Mouse (Mus musculus) brain, embryonic 14.5 days (tissue): Measurements from ENCODE around the gene Prpf8.

ENCODE experiments used
- CTCF ChIP-seq: fragments of 200-500 bp; IDR thresholded peaks from 2 replicates; pipeline ENCODE4 v1.5.1; 2012; ENCODE audit warnings: inconsistent platforms, mild to moderate bottlenecking, moderate library complexity, borderline replicate concordance; ENCODE audit not compliant: insufficient read depth, insufficient read length; ENCODE audit errors: extremely low read depth
- POLR2A ChIP-seq: fragments of 200-500 bp; IDR thresholded peaks from 2 replicates; pipeline ENCODE4 v1.6.1; 2012; ENCODE audit warnings: mild to moderate bottlenecking, inconsistent platforms, borderline replicate concordance; ENCODE audit not compliant: poor library complexity, insufficient read depth, insufficient read length, severe bottlenecking; ENCODE audit errors: extremely low read depth

DNA sequence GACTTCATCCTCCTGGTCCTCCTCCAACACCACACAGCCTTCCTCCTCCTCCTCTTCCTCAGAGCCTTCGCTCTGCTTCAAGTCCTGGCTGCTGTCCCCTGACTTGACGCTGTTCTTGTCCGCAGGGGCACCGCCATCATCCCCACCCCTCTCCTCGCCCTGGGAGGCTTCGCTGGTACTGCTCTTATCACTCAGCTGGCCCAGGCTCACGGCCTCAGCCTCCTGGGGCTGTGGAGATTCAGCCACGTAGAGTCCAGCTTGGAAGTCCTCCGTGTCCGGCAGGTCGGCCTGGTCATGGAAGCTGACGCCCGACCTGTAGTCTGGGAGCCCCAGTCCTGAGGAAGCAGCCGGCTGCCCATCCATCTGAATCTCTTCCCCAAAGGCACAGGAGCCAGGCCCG lies 35.7 kb upstream of the Prpf8 start:
- TF ChIP-seq POLR2A (no peak), CTCF (no peak)
